Mouse (Mus musculus) adrenal gland, adult 10 weeks (tissue): ENCODE data around the gene Khsrp. TPM values are rescaled to one million over a fixed set of nuclear protein-coding genes. Genes with fewer than 3 reads are reported as not detected.

ENCODE experiments used
- polyA plus RNA-seq: library from polyadenylated mRNA; stranded (reverse); fragments of 350-450 nt; fragmentation: Illumina TruSeq; extraction: RNeasy Lipid Tissue Mini Kit (QIAGEN cat#74804); gene quantifications from one replicate; pipeline ENCODE4 v1.2.3, GENCODE M21; 2014; ENCODE audit warnings: low read depth, low replicate concordance

The Khsrp gene
- 10.8 TPM for polyA plus RNA-seq

DNA sequence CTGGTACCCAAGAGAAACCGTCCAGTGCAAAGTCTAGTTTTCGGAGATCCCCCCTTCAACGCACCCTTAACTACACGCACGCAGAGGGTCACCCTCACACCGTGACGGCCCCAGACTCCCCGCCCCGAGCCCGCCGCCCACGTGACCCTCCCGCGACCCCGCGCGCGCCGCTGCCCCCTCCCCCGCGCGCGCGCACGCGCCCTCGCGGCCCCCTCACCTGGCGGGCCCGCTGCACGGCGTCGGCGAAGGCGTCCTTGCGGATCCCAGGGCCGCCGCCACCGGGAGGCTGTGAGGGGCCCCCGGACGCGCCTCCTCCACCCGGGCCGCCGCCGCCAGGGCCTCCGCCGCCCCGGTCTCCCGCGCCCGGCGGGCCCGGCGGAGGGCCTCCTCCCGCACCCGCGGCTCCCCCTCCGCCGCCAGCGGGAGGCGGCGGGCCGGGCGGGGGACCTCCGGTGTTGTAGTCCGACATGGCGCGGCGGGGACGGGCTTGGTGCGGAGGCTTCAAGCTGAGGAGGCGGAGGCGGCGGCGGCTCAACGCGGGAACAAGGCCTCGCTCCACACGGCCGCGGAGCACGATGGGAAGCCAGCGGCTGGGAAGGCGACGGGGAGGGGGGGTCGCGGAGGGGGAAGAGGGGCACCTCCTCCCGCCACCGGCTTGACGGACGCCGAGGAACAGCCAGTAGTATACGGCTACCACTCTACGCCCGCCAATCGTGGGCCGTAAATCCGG, at the start of gene Khsrp:
Gene Khsrp (minus strand): TSS at position 592 of the 730 bp plus-strand sequence.

DNA sequence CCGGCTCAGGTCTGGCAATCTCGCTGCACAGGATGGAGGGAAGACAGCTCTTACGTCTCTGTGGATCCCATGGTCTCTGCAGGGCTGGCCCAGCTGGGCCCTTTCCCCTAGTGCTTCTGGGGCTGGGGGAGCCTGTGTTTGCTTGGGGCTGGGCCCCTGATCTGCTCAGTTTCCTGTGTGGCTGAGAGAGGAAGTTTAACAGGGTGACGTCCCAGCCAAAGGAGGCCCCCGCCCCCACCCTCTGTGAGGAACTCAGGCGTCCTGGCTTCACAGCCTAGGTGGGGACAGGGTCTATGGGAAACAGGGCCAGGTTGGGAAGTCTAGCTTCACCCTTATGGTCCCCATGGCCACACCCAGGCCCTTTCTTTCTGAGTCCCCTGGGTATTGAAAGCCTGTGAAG, 47.0 kb upstream of the Khsrp start, which contains the start of gene Dennd1c:
Gene Dennd1c (minus strand): TSS at position 179 of the 400 bp plus-strand sequence.

DNA sequence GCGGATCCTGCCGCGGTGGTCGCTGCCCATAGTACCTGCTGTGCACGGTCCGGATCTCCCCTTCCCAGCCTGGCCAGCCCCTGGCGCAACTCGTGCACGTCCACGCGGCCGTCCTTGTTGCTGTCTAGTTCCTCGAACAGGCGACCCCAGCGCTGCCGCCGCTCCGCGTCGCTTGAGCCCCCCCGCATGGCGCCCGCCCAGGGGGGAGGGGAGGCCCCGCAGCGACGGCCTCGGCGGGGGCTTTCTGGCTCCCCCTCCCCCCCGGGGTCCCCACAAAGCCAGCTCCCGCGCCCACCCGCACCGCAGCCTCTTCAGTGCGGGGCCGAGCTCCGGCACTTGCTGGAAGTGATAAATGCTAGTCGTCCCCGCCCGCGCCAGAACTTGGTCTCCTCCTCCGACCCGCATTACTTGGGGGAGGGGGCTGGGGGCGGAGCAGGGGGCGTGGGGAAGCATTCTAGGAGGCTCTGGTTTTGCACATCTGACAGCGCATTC, 28.2 kb upstream of the Khsrp start, which contains the start of gene Slc25a23:
Gene Slc25a23 (minus strand): TSS at position 378 of the 492 bp plus-strand sequence.

DNA sequence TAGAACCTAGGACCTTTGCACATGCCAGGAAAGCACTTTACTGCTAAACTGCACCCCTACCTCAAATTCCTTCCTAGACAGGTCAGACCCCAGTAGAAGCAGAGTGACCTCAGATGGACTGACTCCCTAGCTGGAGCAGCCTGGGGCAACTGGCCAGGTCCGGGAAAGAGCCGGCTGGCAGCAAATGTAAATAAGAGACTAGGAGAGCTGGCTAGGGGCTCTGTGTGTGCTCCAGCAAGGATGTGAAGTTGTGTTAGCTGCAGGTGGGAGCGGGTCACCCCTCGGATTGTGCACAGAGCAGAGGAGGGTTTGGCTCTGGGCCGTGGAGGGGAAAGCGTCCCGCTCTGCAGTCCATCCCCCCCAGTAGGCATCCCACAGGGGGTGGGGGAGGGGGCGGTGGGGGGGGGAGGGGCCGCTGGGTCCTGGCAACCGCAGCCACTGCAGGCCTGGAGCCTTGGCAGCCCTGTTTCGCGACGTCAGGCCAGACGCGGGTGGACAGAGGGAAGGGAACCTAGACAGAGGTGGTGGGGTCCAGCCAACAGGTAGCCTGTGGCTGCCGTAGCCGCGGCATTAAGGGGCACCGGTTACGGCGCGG, 27.7 kb upstream of the Khsrp start, which contains the start of gene Crb3:
Gene Crb3 (plus strand): TSS at position 215 of the 595 bp plus-strand sequence.

DNA sequence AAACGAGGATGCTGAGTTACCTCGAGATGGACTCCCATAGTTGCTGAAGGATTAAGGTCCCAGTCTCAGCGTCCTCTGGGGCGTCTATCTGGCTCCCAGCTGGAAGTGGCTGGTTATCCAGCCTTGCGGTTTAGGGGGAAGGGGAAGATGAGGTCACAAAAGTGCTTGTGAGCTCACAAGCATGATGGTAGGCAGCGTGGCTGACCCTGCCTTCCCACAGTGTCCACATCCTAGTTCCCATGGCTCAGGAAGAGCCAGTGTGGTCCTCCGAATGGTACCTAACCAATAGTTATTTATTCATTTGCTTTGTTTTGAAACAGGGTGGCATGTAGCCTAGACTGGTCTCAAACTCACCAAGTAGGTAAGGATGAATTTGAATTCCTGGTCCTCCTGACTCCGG, 10.2 kb upstream of the Khsrp start, which contains the start of gene Slc25a41:
Gene Slc25a41 (minus strand): TSS at position 101 of the 400 bp plus-strand sequence.

DNA sequence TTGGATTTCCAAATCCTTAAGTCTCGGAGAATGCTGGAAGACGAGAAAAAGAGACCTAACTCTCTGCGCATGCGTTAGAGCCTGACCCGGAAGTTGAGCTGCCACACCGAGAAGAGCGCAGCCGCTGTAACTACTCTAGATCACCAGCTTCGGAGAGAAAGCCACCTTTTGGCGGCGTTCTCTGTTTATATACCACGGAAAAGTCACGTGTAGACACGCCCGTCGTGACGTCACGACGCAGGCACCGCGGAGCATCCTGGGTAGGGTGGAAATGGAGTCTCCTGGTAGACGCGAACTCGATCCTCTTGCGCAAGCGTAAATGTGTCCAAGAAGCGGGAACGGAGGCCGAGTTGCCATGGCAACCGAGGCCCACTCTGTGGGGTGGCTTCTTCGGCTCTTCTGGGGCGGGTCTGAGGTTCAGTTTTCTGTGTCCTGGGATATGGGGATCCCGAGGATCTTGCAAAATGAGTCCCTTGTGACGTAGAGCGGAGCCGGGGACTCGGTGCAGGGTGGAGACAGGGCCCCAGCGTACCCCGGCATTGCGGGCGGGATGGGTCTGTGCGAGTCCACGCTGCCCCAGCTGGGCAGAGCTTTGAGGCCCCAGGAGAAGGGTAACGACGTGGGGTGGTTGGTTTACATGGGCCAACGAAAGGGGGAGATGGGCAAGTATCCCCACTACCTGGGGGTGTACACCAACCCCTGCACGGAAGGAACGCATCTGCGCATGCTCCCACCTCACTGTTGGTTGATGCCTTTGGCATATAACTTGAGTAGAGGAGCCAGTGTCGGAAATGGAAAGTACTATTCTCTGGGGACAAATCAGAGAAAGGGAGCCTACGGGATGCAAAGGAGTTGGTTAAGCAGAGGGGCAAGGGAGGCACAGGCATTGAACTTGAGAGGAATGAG, 19.8 kb downstream of the Khsrp start, which contains the start of the genes Gtf2f1 and Gm17949:
Gene Gtf2f1 (minus strand): TSS at position 53 of the 906 bp plus-strand sequence.
Gene Gm17949 (plus strand): TSS at position 234 of the 906 bp plus-strand sequence.

DNA sequence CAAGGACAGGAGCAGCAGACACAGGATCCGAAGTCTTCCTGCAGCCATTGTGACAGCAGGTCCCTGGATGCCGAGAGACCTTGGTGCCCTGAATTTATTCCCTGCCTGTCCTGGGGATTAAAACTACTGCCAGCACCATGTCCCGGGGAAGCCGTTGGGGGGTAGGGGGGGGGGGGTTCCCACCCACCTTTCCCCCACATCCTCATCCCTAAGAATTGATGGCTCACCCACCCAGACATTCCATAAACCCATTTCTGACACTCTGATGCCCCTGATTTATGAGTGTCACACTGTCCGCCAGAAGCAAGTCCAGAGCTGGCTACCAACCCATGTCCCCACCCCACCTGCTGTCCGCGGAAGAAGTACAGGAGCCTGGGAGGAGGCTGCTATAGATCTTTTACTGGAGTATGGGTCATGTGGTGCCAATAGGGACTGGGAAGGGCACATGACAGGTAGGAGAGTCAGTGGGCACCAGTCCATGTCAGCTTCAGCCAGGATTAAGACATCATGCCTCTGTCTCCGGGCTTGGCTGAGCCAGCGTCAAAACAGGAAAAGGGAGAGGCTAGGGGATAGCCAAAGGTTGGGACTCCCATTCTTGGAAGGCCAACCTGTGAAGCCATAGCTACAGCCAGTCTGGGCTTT, 31.2 kb downstream of the Khsrp start, which contains the start of gene Pspn:
Gene Pspn (minus strand): TSS at position 51 of the 642 bp plus-strand sequence.

DNA sequence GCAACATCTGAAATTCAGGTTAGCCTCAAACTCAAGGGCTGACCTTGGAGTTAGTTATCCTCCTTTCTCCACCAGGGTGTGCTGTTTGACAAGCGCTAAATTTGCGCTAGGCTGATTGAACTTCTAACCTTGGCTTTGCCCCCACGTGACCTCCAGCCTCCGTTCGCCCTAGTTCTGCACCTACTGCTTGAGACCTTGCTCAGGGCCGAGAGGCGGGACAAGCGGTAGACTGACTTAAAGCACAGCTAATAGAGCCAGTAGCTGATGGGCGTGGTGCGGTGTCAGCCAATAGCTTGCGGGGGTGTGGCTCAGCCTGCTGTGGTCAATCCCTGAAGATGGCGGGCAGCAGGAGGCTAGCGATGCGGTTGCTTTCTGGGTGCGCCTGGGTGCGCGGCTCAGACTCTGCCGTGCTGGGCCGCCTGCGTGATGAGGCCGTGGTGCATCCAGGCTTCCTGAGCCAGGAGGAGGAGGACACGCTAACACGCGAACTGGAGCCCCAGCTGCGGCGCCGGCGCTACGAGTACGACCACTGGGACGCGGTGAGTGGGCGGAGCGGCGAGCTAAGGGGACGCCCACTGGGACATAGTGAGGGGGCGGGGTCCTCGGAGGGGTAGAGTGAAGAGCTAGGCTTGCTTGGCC, 34.2 kb downstream of the Khsrp start, which contains the start of gene Alkbh7:
Gene Alkbh7 (plus strand): TSS at position 311 of the 639 bp plus-strand sequence.

DNA sequence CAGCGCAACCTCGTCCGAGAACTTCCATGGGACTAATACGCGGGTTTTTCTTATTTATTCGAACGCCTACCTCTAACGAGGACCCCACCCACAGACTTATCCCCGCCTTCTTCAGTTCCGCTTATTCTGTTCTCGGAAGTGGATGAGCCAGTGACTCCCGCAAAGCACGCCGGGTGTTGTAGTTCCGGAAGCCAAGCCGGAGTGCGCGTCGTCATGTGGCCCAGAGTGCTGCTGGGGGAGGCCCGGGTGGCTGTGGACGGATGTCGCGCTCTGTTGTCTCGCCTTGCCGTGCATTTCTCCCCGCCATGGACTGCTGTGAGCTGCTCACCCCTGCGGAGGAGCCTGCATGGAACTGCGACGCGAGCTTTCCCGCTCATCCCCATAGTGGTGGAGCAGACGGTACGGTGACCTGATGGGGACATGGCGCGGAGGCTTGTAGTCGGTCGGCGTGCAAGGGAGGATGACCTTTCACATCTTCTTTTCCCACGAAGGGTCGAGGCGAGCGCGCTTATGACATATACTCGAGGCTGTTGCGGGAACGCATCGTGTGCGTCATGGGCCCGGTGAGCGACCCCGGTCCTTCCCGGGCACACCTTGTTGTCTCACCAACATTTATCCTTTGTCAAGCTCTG, 41.1 kb downstream of the Khsrp start, which contains the start of gene Clpp:
Gene Clpp (plus strand): TSS at position 191 of the 632 bp plus-strand sequence.

DNA sequence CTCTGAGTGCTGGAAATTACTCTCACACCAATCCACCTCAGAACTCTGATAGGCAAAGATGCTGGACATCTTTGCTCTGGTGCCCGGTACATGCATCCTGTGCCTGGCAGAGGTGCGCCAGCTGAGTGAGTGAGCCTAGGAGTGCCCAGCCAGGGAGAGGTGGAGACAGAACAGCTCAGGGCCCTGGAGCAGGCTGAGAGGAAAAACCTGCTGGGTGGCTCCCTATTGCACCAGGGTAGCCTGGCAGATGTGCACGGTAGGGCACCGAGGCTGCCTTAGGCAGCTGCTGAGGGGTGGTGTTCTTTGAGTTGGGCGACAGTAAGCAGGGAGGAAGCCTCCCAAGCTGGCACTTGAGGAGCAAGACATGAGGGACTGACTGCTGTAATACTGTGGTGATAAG, 49.3 kb downstream of the Khsrp start, which contains the start of gene Acer1:
Gene Acer1 (minus strand): TSS at position 114 of the 400 bp plus-strand sequence.

Other genes starting within 250 kb of the Khsrp start
- 0.41 TPM for gene Rfx2, start 200.5 kb downstream of the Khsrp start, polyA plus RNA-seq
- gene Acsbg2, start 157.1 kb downstream of the Khsrp start, polyA plus RNA-seq = not detected
- not detected for gene 1700061G19Rik, start 156.0 kb downstream of the Khsrp start, polyA plus RNA-seq
- gene Mllt1, start 96.1 kb downstream of the Khsrp start, polyA plus RNA-seq = 0.99 TPM
- not detected for gene Acer1, start 49.4 kb downstream of the Khsrp start, polyA plus RNA-seq
- gene Clpp, start 41.2 kb downstream of the Khsrp start, polyA plus RNA-seq = 4.8 TPM
- gene Alkbh7, start 34.2 kb downstream of the Khsrp start, polyA plus RNA-seq = 2.6 TPM
- not detected for gene Pspn, start 31.5 kb downstream of the Khsrp start, polyA plus RNA-seq
- 4.7 TPM for gene Gtf2f1, start 20.2 kb downstream of the Khsrp start, polyA plus RNA-seq
- gene Gm17949, start 20.1 kb downstream of the Khsrp start, polyA plus RNA-seq = not detected
- gene Slc25a41, start 10.1 kb upstream of the Khsrp start, polyA plus RNA-seq = not detected
- not detected for gene Crb3, start 27.6 kb upstream of the Khsrp start, polyA plus RNA-seq
- 18.0 TPM for gene Slc25a23, start 28.3 kb upstream of the Khsrp start, polyA plus RNA-seq
- gene Dennd1c, start 47.0 kb upstream of the Khsrp start, polyA plus RNA-seq = 0.29 TPM
- gene Tubb4a, start 56.3 kb upstream of the Khsrp start, polyA plus RNA-seq = 0.41 TPM
- gene Tnfsf9, start 73.8 kb upstream of the Khsrp start, polyA plus RNA-seq = not detected
- not detected for gene Cd70, start 118.3 kb upstream of the Khsrp start, polyA plus RNA-seq
- not detected for gene Tnfsf14, start 162.7 kb upstream of the Khsrp start, polyA plus RNA-seq
- 472 TPM for gene C3, start 196.6 kb upstream of the Khsrp start, polyA plus RNA-seq
- gene Gpr108, start 216.9 kb upstream of the Khsrp start, polyA plus RNA-seq = 5.9 TPM
- gene Trip10, start 217.9 kb upstream of the Khsrp start, polyA plus RNA-seq = 2.3 TPM
- gene Vav1, start 247.6 kb upstream of the Khsrp start, polyA plus RNA-seq = 0.35 TPM